Mouse (Mus musculus): ENCODE data around the gene Pard3b. TPM values are rescaled to one million over a fixed set of nuclear protein-coding genes. Genes with fewer than 3 reads are reported as not detected.

Gene Pard3b
- polyA plus RNA-seq, 1 experiment = 0.69 TPM

- DNase-seq (ENCODE audit: low read depth in 1 of 2, low spot score in 2 of 2) = no peak
- H3K27ac ChIP-seq (ENCODE audit: insufficient read depth, low read length) = no peak overlapping the region
- WGBS = 78% methylated on average over 1 of the region's 1 CpGs
- no peaks in the 10 kb centered on the region for H3K27me3 ChIP-seq (ENCODE audit: control insufficient read depth, insufficient read depth, low read length)
- no peaks in the 10 kb centered on the region for H3K36me3 ChIP-seq (ENCODE audit: control insufficient read depth, insufficient read depth, low read length)
- no peaks in the 10 kb centered on the region for H3K4me1 ChIP-seq (ENCODE audit: control insufficient read depth, insufficient read depth, insufficient read length)
- TF ChIP-seq CTCF (IDR thresholded peaks at IDR 0.05; ENCODE audit: extremely low read depth, insufficient read depth, insufficient read length, insufficient replicate concordance) = no peak
- TF ChIP-seq POLR2A (IDR thresholded peaks at IDR 0.05; ENCODE audit: low read depth, low read length) = no peak
- no peak overlapping the region for H3K4me3 ChIP-seq (ENCODE audit: extremely low read depth, insufficient read depth, insufficient read length)
Observed at GRCm38 (mm10) chr1:62629952-62630351, 991.3 kb downstream of the Pard3b start.

GRCm38 (mm10) chr1:62631511-62632305 is 993.1 kb downstream of the Pard3b start:
- H3K4me3 ChIP-seq (ENCODE audit: extremely low read depth, insufficient read depth, insufficient read length) = no peak overlapping the region
- no peak overlapping the region for H3K27ac ChIP-seq (ENCODE audit: insufficient read depth, low read length)
- no peak for DNase-seq (ENCODE audit: low read depth in 1 of 2, low spot score in 2 of 2)
- no peaks in the 10 kb centered on the region for H3K36me3 ChIP-seq (ENCODE audit: control insufficient read depth, insufficient read depth, low read length)
- WGBS = 90% methylated on average over 10 of the region's 10 CpGs
- no peaks in the 10 kb centered on the region for H3K27me3 ChIP-seq (ENCODE audit: control insufficient read depth, insufficient read depth, low read length)
- TF ChIP-seq POLR2A (IDR thresholded peaks at IDR 0.05; ENCODE audit: low read depth, low read length) (no peak), CTCF (IDR thresholded peaks at IDR 0.05; ENCODE audit: extremely low read depth, insufficient read depth, insufficient read length, insufficient replicate concordance) (no peak)
- H3K4me1 ChIP-seq (ENCODE audit: control insufficient read depth, insufficient read depth, insufficient read length) = no peaks in the 10 kb centered on the region

GRCm38 (mm10) chr1:62632886-62633285 is 994.3 kb downstream of the Pard3b start:
- Histone ChIP-seq H3K27ac (ENCODE audit: insufficient read depth, low read length) (no peak overlapping the region), H3K4me1 (ENCODE audit: control insufficient read depth, insufficient read depth, insufficient read length) (no peaks in the 10 kb centered on the region), H3K4me3 (ENCODE audit: extremely low read depth, insufficient read depth, insufficient read length) (no peak overlapping the region), H3K36me3 (ENCODE audit: control insufficient read depth, insufficient read depth, low read length) (no peaks in the 10 kb centered on the region), H3K27me3 (ENCODE audit: control insufficient read depth, insufficient read depth, low read length) (no peaks in the 10 kb centered on the region)
- no peak for DNase-seq (ENCODE audit: low read depth in 1 of 2, low spot score in 2 of 2)
- 90% methylated on average over 2 of the region's 2 CpGs for WGBS
- TF ChIP-seq POLR2A (IDR thresholded peaks at IDR 0.05; ENCODE audit: low read depth, low read length) (no peak), CTCF (IDR thresholded peaks at IDR 0.05; ENCODE audit: extremely low read depth, insufficient read depth, insufficient read length, insufficient replicate concordance) (no peak)

- Histone ChIP-seq H3K36me3 (ENCODE audit: control insufficient read depth, insufficient read depth, low read length) (no peaks in the 10 kb centered on the region), H3K27ac (ENCODE audit: insufficient read depth, low read length) (no peak overlapping the region), H3K27me3 (ENCODE audit: control insufficient read depth, insufficient read depth, low read length) (no peaks in the 10 kb centered on the region), H3K4me1 (ENCODE audit: control insufficient read depth, insufficient read depth, insufficient read length) (no peaks in the 10 kb centered on the region), H3K4me3 (ENCODE audit: extremely low read depth, insufficient read depth, insufficient read length) (no peak overlapping the region)
- no peak for DNase-seq (ENCODE audit: low read depth in 1 of 2, low spot score in 2 of 2)
- WGBS = 90% methylated on average over 6 of the region's 6 CpGs
- TF ChIP-seq CTCF (IDR thresholded peaks at IDR 0.05; ENCODE audit: extremely low read depth, insufficient read depth, insufficient read length, insufficient replicate concordance) (no peak), POLR2A (IDR thresholded peaks at IDR 0.05; ENCODE audit: low read depth, low read length) (no peak)
Observed at GRCm38 (mm10) chr1:62635203-62635602, 996.6 kb downstream of the Pard3b start.

GRCm38 (mm10) chr1:62636906-62637673 is 998.5 kb downstream of the Pard3b start:
- no peaks in the 10 kb centered on the region for H3K36me3 ChIP-seq (ENCODE audit: control insufficient read depth, insufficient read depth, low read length)
- no peak for DNase-seq (ENCODE audit: low read depth in 1 of 2, low spot score in 2 of 2)
- no peaks in the 10 kb centered on the region for H3K4me1 ChIP-seq (ENCODE audit: control insufficient read depth, insufficient read depth, insufficient read length)
- H3K27ac ChIP-seq (ENCODE audit: insufficient read depth, low read length) = no peak overlapping the region
- H3K4me3 ChIP-seq (ENCODE audit: extremely low read depth, insufficient read depth, insufficient read length) = no peak overlapping the region
- H3K27me3 ChIP-seq (ENCODE audit: control insufficient read depth, insufficient read depth, low read length) = no peaks in the 10 kb centered on the region
- 94% methylated on average over 6 of the region's 6 CpGs for WGBS
- TF ChIP-seq POLR2A (IDR thresholded peaks at IDR 0.05; ENCODE audit: low read depth, low read length) (no peak), CTCF (IDR thresholded peaks at IDR 0.05; ENCODE audit: extremely low read depth, insufficient read depth, insufficient read length, insufficient replicate concordance) (no peak)

GRCm38 (mm10) chr1:62639012-62639411 is 1000.4 kb downstream of the Pard3b start:
- TF ChIP-seq POLR2A (IDR thresholded peaks at IDR 0.05; ENCODE audit: low read depth, low read length) (no peak), CTCF (IDR thresholded peaks at IDR 0.05; ENCODE audit: extremely low read depth, insufficient read depth, insufficient read length, insufficient replicate concordance) (no peak)
- DNase-seq (ENCODE audit: low read depth in 1 of 2, low spot score in 2 of 2) = no peak
- 81% methylated on average over 11 of the region's 11 CpGs for WGBS
- Histone ChIP-seq H3K27ac (ENCODE audit: insufficient read depth, low read length) (no peak overlapping the region), H3K4me1 (ENCODE audit: control insufficient read depth, insufficient read depth, insufficient read length) (no peaks in the 10 kb centered on the region), H3K4me3 (ENCODE audit: extremely low read depth, insufficient read depth, insufficient read length) (no peak overlapping the region), H3K27me3 (ENCODE audit: control insufficient read depth, insufficient read depth, low read length) (no peaks in the 10 kb centered on the region), H3K36me3 (ENCODE audit: control insufficient read depth, insufficient read depth, low read length) (no peaks in the 10 kb centered on the region)

All from spleen, adult 2 months (tissue).